Mouse (Mus musculus) MEL (cell line): ENCODE results near the gene Gle1. TPM values are rescaled to one million over a fixed set of nuclear protein-coding genes. Genes with fewer than 3 reads are reported as not detected.

Experiments used
- DNase-seq: peaks from one replicate; pipeline ENCODE4 v3.0.0; 2011; ENCODE audit warnings: low read depth, low spot score
- H3K27ac ChIP-seq: 2 replicates; pipeline ENCODE4 v1.5.1; 2012; ENCODE audit warnings: low read depth, mild to moderate bottlenecking, control low read depth, low read length, moderate library complexity; ENCODE audit not compliant: control insufficient read depth
- H3K27me3 ChIP-seq, 2 experiments: fragments of 150-350 bp in 1 of 2; sonication (generic) in 1 of 2; 2 replicates each; pipeline ENCODE4 v1.6.1; 2012; ENCODE audit warnings: low read length in 2 of 2, mild to moderate bottlenecking in 2 of 2, improper control_type of control experiment in 1 of 2, moderate library complexity in 1 of 2; ENCODE audit not compliant: insufficient read depth in 2 of 2, control insufficient read depth in 1 of 2
- H3K36me3 ChIP-seq, 2 experiments: 2 replicates each; pipeline ENCODE4 v1.6.1; 2012 to 2014; ENCODE audit warnings: low read length in 2 of 2, improper control_type of control experiment in 1 of 2, inconsistent platforms in 1 of 2, mild to moderate bottlenecking in 1 of 2; ENCODE audit not compliant: insufficient read depth in 2 of 2, control insufficient read depth in 1 of 2
- H3K4me1 ChIP-seq, 2 experiments: fragments of 150-350 bp in 1 of 2; sonication (generic) in 1 of 2; 2 replicates each; pipeline ENCODE4 v1.6.1; 2012; ENCODE audit warnings: low read length in 2 of 2, improper control_type of control experiment in 1 of 2, mild to moderate bottlenecking in 1 of 2; ENCODE audit not compliant: insufficient read depth in 2 of 2, control insufficient read depth in 1 of 2
- H3K4me3 ChIP-seq, 2 experiments: fragments of 150-350 bp in 1 of 2; sonication (generic) in 1 of 2; 2 replicates each; pipeline ENCODE4 v1.5.1; 2012; ENCODE audit warnings: low read depth in 2 of 2, low read length in 2 of 2, mild to moderate bottlenecking in 2 of 2, moderate library complexity in 2 of 2, control low read depth in 1 of 2, improper control_type of control experiment in 1 of 2; ENCODE audit not compliant: control insufficient read depth in 1 of 2, insufficient read depth in 1 of 2
- H3K79me2 ChIP-seq: 2 replicates; pipeline ENCODE4 v1.6.1; 2012; ENCODE audit warnings: mild to moderate bottlenecking, low read length, moderate library complexity; ENCODE audit not compliant: control insufficient read depth, poor library complexity, insufficient read depth
- H3K9ac ChIP-seq: 2 replicates; pipeline ENCODE4 v1.6.1; 2012; ENCODE audit warnings: low read depth, mild to moderate bottlenecking, control low read depth, low read length, moderate library complexity; ENCODE audit not compliant: control insufficient read depth, poor library complexity, severe bottlenecking
- H3K9me3 ChIP-seq: fragments of 150-350 bp; sonication (generic); replicated peaks from 2 replicates; pipeline ENCODE4 v1.6.1; 2012; ENCODE audit warnings: mild to moderate bottlenecking, low read length, improper control_type of control experiment, moderate library complexity; ENCODE audit not compliant: insufficient read depth
- BHLHE40 ChIP-seq: IDR thresholded peaks from 2 replicates; pipeline ENCODE4 v1.6.1; 2012; ENCODE audit warnings: low read depth, mild to moderate bottlenecking, inconsistent platforms, low read length, improper control_type of control experiment, borderline replicate concordance
- CTCF ChIP-seq, 3 experiments: IDR thresholded peaks in 2 of 3; conservative IDR thresholded peaks in 1 of 3; 2 replicates each; pipeline ENCODE4 v1.5.1; 2011 to 2012; ENCODE audit warnings: low read length in 3 of 3, low read depth in 2 of 3, mild to moderate bottlenecking in 2 of 3, improper control_type of control experiment in 1 of 3, inconsistent platforms in 1 of 3, mixed read lengths in 1 of 3, moderate library complexity in 1 of 3; ENCODE audit not compliant: control insufficient read depth in 1 of 3, insufficient read depth in 1 of 3, poor library complexity in 1 of 3, severe bottlenecking in 1 of 3
- E2F4 ChIP-seq: IDR thresholded peaks from 2 replicates; pipeline ENCODE4 v1.6.1; 2011; ENCODE audit warnings: low read depth, low read length, improper control_type of control experiment, borderline replicate concordance
- ELF1 ChIP-seq: IDR thresholded peaks from 2 replicates; pipeline ENCODE4 v1.6.1; 2014; ENCODE audit warnings: low read depth, mild to moderate bottlenecking, inconsistent platforms, low read length, improper control_type of control experiment, moderate library complexity
- EP300 ChIP-seq, 2 experiments: IDR thresholded peaks; 2 replicates each; pipeline ENCODE4 v1.6.1; 2011; ENCODE audit warnings: improper control_type of control experiment in 2 of 2, low read length in 2 of 2, low read depth in 1 of 2, mild to moderate bottlenecking in 1 of 2
- JUND ChIP-seq: IDR thresholded peaks from 2 replicates; pipeline ENCODE4 v1.6.1; 2011; ENCODE audit warnings: low read depth, mild to moderate bottlenecking, improper control_type of control experiment, low read length
- KAT2A ChIP-seq: conservative IDR thresholded peaks from 2 replicates; pipeline ENCODE4 v1.6.1; 2012; ENCODE audit warnings: low read depth, low read length, improper control_type of control experiment, inconsistent platforms
- MAX ChIP-seq: IDR thresholded peaks from 2 replicates; pipeline ENCODE4 v1.6.1; 2011; ENCODE audit warnings: low read length, improper control_type of control experiment
- MEF2A ChIP-seq: IDR thresholded peaks from 2 replicates; pipeline ENCODE4 v1.6.1; 2014; ENCODE audit warnings: low read depth, mild to moderate bottlenecking, inconsistent platforms, low read length, improper control_type of control experiment; ENCODE audit not compliant: poor library complexity, insufficient replicate concordance, severe bottlenecking; ENCODE audit errors: extremely low read depth
- SIN3A ChIP-seq: IDR thresholded peaks from 2 replicates; pipeline ENCODE4 v1.6.1; 2012; ENCODE audit warnings: low read length, improper control_type of control experiment, inconsistent platforms
- SMC3 ChIP-seq: IDR thresholded peaks from 2 replicates; pipeline ENCODE4 v1.6.1; 2011; ENCODE audit warnings: low read depth, low read length, improper control_type of control experiment
- TCF12 ChIP-seq: IDR thresholded peaks from 2 replicates; pipeline ENCODE4 v1.6.1; 2014; ENCODE audit warnings: low read depth, mild to moderate bottlenecking, inconsistent platforms, low read length, improper control_type of control experiment, moderate library complexity
- USF2 ChIP-seq, 2 experiments: IDR thresholded peaks; 2 replicates each; pipeline ENCODE4 v1.6.1; 2011 to 2012; ENCODE audit warnings: improper control_type of control experiment in 2 of 2, low read length in 2 of 2, borderline replicate concordance in 1 of 2, inconsistent platforms in 1 of 2, low read depth in 1 of 2, mild to moderate bottlenecking in 1 of 2; ENCODE audit not compliant: insufficient read depth in 1 of 2
- ZC3H11A ChIP-seq: IDR thresholded peaks from 2 replicates; pipeline ENCODE4 v1.6.1; 2012; ENCODE audit warnings: low read depth, mild to moderate bottlenecking, inconsistent platforms, low read length, improper control_type of control experiment
- ZMIZ1 ChIP-seq: IDR thresholded peaks from 2 replicates; pipeline ENCODE4 v1.6.1; 2012; ENCODE audit warnings: low read depth, mild to moderate bottlenecking, inconsistent platforms, low read length, improper control_type of control experiment, moderate library complexity
- polyA plus RNA-seq, 2 experiments: library from polyadenylated mRNA; stranded (reverse) in 1 of 2; unstranded in 1 of 2; fragments of >175 nt in 1 of 2; fragments of >200 nt in 1 of 2; gene quantifications; 2 replicates each; pipeline versions ENCODE4 v1.2.1 to v1.2.4; 2012; ENCODE audit warnings: low replicate concordance in 2 of 2, low read depth in 1 of 2; ENCODE audit not compliant: insufficient read length in 2 of 2, insufficient read depth in 1 of 2, missing spikeins in 1 of 2
- total RNA-seq: library from RNA; depleted of rRNA; stranded (reverse); fragments of 300-350 nt; gene quantifications from 2 replicates; pipeline ENCODE4 v1.2.3, GENCODE M21; 2012

The Gle1 gene
- total and polyA plus RNA-seq, 3 experiments = 46.1 to 77.0 TPM; not detected in 1

DNA sequence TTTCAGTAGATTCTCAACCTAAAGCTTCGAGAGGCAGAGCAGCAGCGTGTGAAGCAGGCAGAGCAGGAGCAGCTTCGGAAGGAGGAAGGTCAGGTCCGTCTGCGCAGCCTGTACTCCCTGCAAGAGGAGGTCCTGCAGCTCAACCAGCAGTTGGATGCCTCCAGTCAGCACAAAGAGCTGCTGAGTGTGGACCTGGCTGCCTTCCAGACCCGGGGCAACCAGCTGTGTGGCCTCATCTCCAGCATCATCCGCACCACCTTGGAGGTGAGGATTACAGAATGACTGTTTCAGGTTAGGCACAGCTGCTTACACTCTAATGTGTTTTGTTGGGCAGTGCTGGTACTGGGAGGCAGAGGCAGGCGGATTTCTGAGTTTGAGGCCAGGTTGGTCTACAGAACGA lies 4.8 kb downstream of the Gle1 start:
- Histone ChIP-seq H3K36me3 (peaks cover 3 to 5% of the 10 kb centered on the region in 2 experiments), H3K9me3 (no peaks in the 10 kb centered on the region), H3K9ac (no peak overlapping the region), H3K4me3 (no peak overlapping the region), H3K4me1 (peaks cover 4 to 5% of the 10 kb centered on the region in 2 experiments; a peak in 3 of 4 replicates), H3K27me3 (no peaks in the 10 kb centered on the region), H3K79me2 (peaks cover 9% of the 10 kb centered on the region), H3K27ac (no peak overlapping the region)
- TF ChIP-seq ELF1 = no peak
- no peak for DNase-seq

DNA sequence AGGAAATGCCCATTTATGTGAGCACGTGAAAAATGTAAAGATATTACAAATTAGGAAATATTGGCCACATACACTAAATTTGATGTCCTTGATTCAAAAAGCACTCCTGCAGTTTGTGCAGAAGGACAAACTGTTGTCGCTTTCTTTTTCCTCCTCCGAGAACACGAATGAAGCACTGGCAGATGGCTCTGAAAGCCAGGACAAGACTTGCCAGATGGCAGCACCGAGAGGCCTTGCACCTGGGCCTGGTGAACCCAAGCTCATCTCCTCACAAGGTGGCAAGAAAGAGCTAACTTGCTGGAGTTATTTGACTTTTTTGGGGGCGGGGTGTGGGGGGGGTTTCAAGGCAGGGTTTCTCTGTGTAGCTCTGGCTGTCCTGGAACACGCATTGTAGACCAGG lies 5.6 kb downstream of the Gle1 start:
- no peak overlapping the region for H3K27ac ChIP-seq
- TF ChIP-seq ZC3H11A (no peak), KAT2A (no peak), SIN3A (no peak), EP300 (IDR thresholded peaks at IDR 0.05; ENCODE audit: low read depth in 1 of 2, low read length in 2 of 2) (no peak), SMC3 (no peak), CTCF (IDR thresholded peaks at IDR 0.05 in 2 of 3, conservative IDR thresholded peaks at IDR 0.05 in 1 of 3; ENCODE audit: control insufficient read depth in 1 of 3, insufficient read depth in 1 of 3, low read depth in 2 of 3, low read length in 3 of 3, poor library complexity in 1 of 3, severe bottlenecking in 1 of 3) (no peak), MEF2A (no peak), JUND (no peak), E2F4 (no peak), MAX (no peak), USF2 (IDR thresholded peaks at IDR 0.05; ENCODE audit: borderline replicate concordance in 1 of 2, insufficient read depth in 1 of 2, low read depth in 1 of 2, low read length in 2 of 2) (no peak), TCF12 (no peak), ZMIZ1 (no peak), BHLHE40 (no peak)
- TF ChIP-seq, all 39 proteins: peak for 0
- no peak for DNase-seq
- Histone ChIP-seq H3K27me3 (no peaks in the 10 kb centered on the region), H3K4me3 (no peak overlapping the region), H3K79me2 (peaks cover 4% of the 10 kb centered on the region), H3K9me3 (no peaks in the 10 kb centered on the region), H3K4me1 (peaks cover 4 to 5% of the 10 kb centered on the region in 2 experiments; a peak in 3 of 4 replicates), H3K9ac (no peak overlapping the region), H3K36me3 (peaks cover 3 to 5% of the 10 kb centered on the region in 2 experiments)
